Mouse (Mus musculus): ENCODE measurements at regions not wholly inside any gene's neighbourhood (a gene's known extent, or its start where the extent isn't known, plus 50 kb on each side); places are given as distances from the start of the nearest gene placed in this dataset.

GRCm38 (mm10) chr13:85773848-85774247 lies 272.9 kb downstream of the Cox7c start:
- CTCF ChIA-PET: no interaction called here
- POLR2A ChIA-PET: no interaction called here

- ChIA-PET POLR2A (no interaction called here), CTCF (no interaction called here)
Measured at GRCm38 (mm10) chr13:85771027-85771681, 275.6 kb downstream of the Cox7c start.

GRCm38 (mm10) chr13:85770538-85770937 lies 276.2 kb downstream of the Cox7c start:
- ChIA-PET CTCF (no interaction called here), POLR2A (no interaction called here)

GRCm38 (mm10) chr13:85768520-85768919 lies 278.2 kb downstream of the Cox7c start:
- ChIA-PET POLR2A (interaction anchor here in 1 of 4 experiments (0.8 kb wide), 1 partner anchor 1054 kb away, joined by 7 read pairs; no protein-coding TSS in a partner anchor), CTCF (no interaction called here)

GRCm38 (mm10) chr13:85724616-85725015 lies 322.1 kb downstream of the Cox7c start:
- CTCF ChIA-PET: no interaction called here
- POLR2A ChIA-PET: no interaction called here

- ChIA-PET POLR2A (no interaction called here), CTCF (no interaction called here)
Measured at GRCm38 (mm10) chr13:85724105-85724504, 322.6 kb downstream of the Cox7c start.

- POLR2A ChIA-PET: interaction anchor here in 1 of 4 experiments (0.7 kb wide), 1 partner anchor 515 kb away, joined by 4 read pairs; no protein-coding TSS in a partner anchor
Measured at GRCm38 (mm10) chr13:85720314-85720713, 326.4 kb downstream of the Cox7c start.

GRCm38 (mm10) chr13:85715883-85716498 lies 330.7 kb downstream of the Cox7c start:
- CTCF ChIA-PET: no interaction called here
- POLR2A ChIA-PET: no interaction called here

More at GRCm38 (mm10) chr13:85720314-85720713, 326.4 kb downstream of the Cox7c start:
- CTCF ChIA-PET: no interaction called here

- POLR2A ChIA-PET: no interaction called here
- CTCF ChIA-PET: no interaction called here
Measured at GRCm38 (mm10) chr13:85692374-85692773, 354.3 kb downstream of the Cox7c start.

All from embryonic stem cell, embryonic (primary cell).